Mouse (Mus musculus): ENCODE measurements around the gene Lrrc73.

Lrrc73 gene

GRCm38 (mm10) chr17:46287678-46288095, 34.4 kb downstream of the Lrrc73 start:
- in situ Hi-C loops (cut with MboI, MseI): no loop called here

GRCm38 (mm10) chr17:46296601-46297000, 43.3 kb downstream of the Lrrc73 start:
- in situ Hi-C loops (cut with MboI, MseI): no loop called here

GRCm38 (mm10) chr17:46297028-46297363, 43.7 kb downstream of the Lrrc73 start:
- in situ Hi-C loops (cut with MboI, MseI): no loop called here

GRCm38 (mm10) chr17:46297364-46298219, 44.3 kb downstream of the Lrrc73 start, which contains the start of gene Dlk2:
Dlk2 (plus strand) TSS chr17:46297421.
- in situ Hi-C loops (cut with MboI, MseI): no loop called here

GRCm38 (mm10) chr17:46298220-46298913, 45.0 kb downstream of the Lrrc73 start:
- in situ Hi-C loops (cut with MboI, MseI): no loop called here

- in situ Hi-C loops (cut with MboI, MseI): no loop called here
Observed at GRCm38 (mm10) chr17:46301892-46302291, 48.6 kb downstream of the Lrrc73 start.

GRCm38 (mm10) chr17:46304184-46304583, 50.9 kb downstream of the Lrrc73 start:
- in situ Hi-C loops (cut with MboI, MseI): no loop called here

All from T-helper 1 cell (primary cell).